Mouse (Mus musculus) G1E (cell line): ENCODE data around the gene Mep1a.

Experiments used
- CTCF ChIP-seq: IDR thresholded peaks from 2 replicates; pipeline ENCODE4 v1.5.1; 2012; ENCODE audit warnings: low read depth, low read length, inconsistent platforms, mixed read lengths
- GATA1 ChIP-seq: IDR thresholded peaks from 2 replicates; pipeline ENCODE4 v1.6.1; 2012; ENCODE audit warnings: borderline replicate concordance, low read length, inconsistent platforms, mixed read lengths
- GATA2 ChIP-seq: IDR thresholded peaks from 2 replicates; pipeline ENCODE4 v1.6.1; 2012; ENCODE audit warnings: low read depth, low read length, inconsistent platforms, borderline replicate concordance
- POLR2AphosphoS5 ChIP-seq: IDR thresholded peaks from 2 replicates; pipeline ENCODE4 v1.6.1; 2012; ENCODE audit warnings: low read depth, low read length, inconsistent platforms; ENCODE audit not compliant: insufficient replicate concordance

DNA sequence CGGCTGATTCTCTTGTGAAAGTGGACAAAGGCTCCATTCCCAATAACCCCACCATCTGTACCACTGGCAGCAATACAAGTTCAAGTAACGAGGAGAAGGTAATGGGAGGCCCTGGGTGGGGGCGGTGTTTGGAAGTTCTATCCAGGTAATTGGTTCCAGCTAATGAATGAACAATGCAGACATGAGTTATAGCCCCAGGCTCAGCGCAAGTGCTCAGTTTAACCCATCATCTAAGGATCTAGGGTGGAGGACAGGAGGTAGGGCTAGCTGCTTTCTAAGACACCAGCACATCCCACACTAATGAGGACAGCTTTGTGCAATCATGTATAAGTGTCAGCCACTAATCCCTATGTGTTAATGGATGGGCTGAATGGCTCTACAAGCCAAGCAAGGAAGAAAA is 8.2 kb upstream of the Mep1a start:
- TF ChIP-seq GATA2 (no peak), CTCF (no peak), GATA1 (no peak), POLR2AphosphoS5 (no peak)
